Mouse (Mus musculus) neural tube, embryonic 12.5 days (tissue): ENCODE measurements around the gene Vmn1r14. TPM values are rescaled to one million over a fixed set of nuclear protein-coding genes. Genes with fewer than 3 reads are reported as not detected.
"Not testable (repeated sequence)": the region's sequence is repeated elsewhere in the genome, so short reads cannot be mapped to it uniquely, and the experiment has no call there.

Source experiments
- ATAC-seq: fragments of 200-750 bp; cut with Nextera tagmentation; 2 replicates; pipeline ENCODE4 v1.8.0; 2017; ENCODE audit warnings: low read depth, mild to moderate bottlenecking, moderate TSS enrichment, moderate library complexity; ENCODE audit not compliant: low FRiP score
- H3K27ac ChIP-seq: fragments of 300-500 bp; sonication (generic); 2 replicates; pipeline ENCODE4 v1.5.1; 2016
- H3K27me3 ChIP-seq: fragments of 300-500 bp; sonication (generic); replicated peaks from 2 replicates; pipeline ENCODE4 v1.6.1; 2016; ENCODE audit warnings: mild to moderate bottlenecking
- H3K36me3 ChIP-seq: fragments of 300-500 bp; sonication (generic); 2 replicates; pipeline ENCODE4 v1.6.1; 2016; ENCODE audit warnings: mild to moderate bottlenecking
- H3K4me1 ChIP-seq: fragments of 300-500 bp; sonication (generic); 2 replicates; pipeline ENCODE4 v1.6.1; 2016
- H3K4me2 ChIP-seq: fragments of 300-500 bp; sonication (generic); replicated peaks from 2 replicates; pipeline ENCODE4 v1.6.1; 2016; ENCODE audit warnings: mild to moderate bottlenecking
- H3K4me3 ChIP-seq: fragments of 300-500 bp; sonication (generic); 2 replicates; pipeline ENCODE4 v1.5.1; 2016
- H3K9ac ChIP-seq: fragments of 300-500 bp; sonication (generic); 2 replicates; pipeline ENCODE4 v1.6.1; 2016; ENCODE audit warnings: mild to moderate bottlenecking
- H3K9me3 ChIP-seq: fragments of 300-500 bp; sonication (generic); 2 replicates; pipeline ENCODE4 v1.6.1; 2016; ENCODE audit warnings: mild to moderate bottlenecking
- WGBS: fragments of 180-500 bp; shearing (Covaris S2); methylation state at CpG from one replicate; pipeline ENCODE4 v1.1.7; 2016; 5-methylcytosine and 5-hydroxymethylcytosine counted together
- polyA plus RNA-seq: library from polyadenylated mRNA; unstranded; fragments of >200 nt; fragmentation: Nextera tagmentation; extraction: Ambion mirVana; gene quantifications from 2 replicates; pipeline ENCODE4 v1.2.1, GENCODE M21; 2016

Vmn1r14 gene
- not detected in 2 replicates for polyA plus RNA-seq

DNA sequence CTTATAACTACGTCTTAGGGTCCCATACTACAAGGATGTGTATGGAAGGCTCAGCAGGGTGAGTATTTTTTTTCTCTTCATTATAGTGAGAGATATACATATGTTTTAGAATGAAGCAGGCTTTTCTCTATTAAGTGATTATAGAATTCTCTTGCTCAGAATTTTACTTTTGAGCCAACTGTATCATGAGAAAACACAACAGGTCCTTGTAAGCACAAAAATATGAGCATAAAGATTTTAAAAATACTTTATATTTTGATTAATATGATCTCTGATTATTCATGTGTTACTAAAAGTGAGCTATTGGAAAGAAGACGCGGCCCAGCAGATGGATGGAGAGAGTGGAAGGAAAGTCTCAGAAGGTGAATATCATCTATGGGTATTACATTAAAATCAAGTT is at the start of gene Vmn1r14:
Vmn1r14 (plus strand) TSS at position 301 of the 400 bp plus-strand sequence.
- no peak within 1 kb of the TSS for H3K9ac ChIP-seq
- H3K4me1 ChIP-seq, result no peaks in the 10 kb centered on the region
- no peak for ATAC-seq
- H3K27ac ChIP-seq, result no peak within 1 kb of the TSS
- H3K9me3 ChIP-seq, result no peaks in the 10 kb centered on the region
- H3K4me3 ChIP-seq, result no peak within 1 kb of the TSS
- H3K4me2 ChIP-seq, result no peak within 1 kb of the TSS
- H3K27me3 ChIP-seq, result no peaks in the 10 kb centered on the region
- H3K36me3 ChIP-seq, result no peaks in the 10 kb centered on the region
- 90% methylated on average over 3 of the region's 3 CpGs for WGBS

DNA sequence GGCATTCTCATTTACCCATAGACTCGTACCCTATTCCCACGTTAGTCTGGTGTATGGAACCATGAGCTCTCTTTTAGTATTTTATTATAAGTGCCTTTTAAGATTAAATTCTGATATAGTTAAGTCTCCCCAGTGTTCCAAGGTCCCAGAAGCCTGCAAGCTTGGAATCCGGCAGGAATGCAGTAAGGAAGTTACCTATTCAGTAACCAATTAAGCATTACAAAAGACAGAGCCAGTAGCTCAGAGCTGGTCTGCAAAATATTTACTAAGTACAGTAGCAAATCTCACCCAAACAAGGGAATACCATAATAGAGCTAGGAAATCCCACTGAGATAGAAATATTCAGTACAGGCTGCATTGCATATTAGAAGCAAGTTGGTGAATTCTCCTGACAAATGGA is 41.5 kb upstream of the Vmn1r14 start:
- not testable (repeated sequence) for H3K9me3 ChIP-seq, H3K27ac ChIP-seq, H3K4me1 ChIP-seq, H3K36me3 ChIP-seq, H3K4me2 ChIP-seq, ATAC-seq, H3K27me3 ChIP-seq, H3K9ac ChIP-seq, H3K4me3 ChIP-seq
- WGBS, result 55% methylated on average over 3 of the region's 3 CpGs

GRCm38 (mm10) chr6:57202990-57203389 is 28.5 kb upstream of the Vmn1r14 start, which contains the start of gene Vmn1r13:
Gene Vmn1r13, plus strand, starts transcription at chr6:57203290.
- not testable (repeated sequence) for H3K4me1 ChIP-seq, ATAC-seq
- 89% methylated on average over 1 of the region's 1 CpGs for WGBS

DNA sequence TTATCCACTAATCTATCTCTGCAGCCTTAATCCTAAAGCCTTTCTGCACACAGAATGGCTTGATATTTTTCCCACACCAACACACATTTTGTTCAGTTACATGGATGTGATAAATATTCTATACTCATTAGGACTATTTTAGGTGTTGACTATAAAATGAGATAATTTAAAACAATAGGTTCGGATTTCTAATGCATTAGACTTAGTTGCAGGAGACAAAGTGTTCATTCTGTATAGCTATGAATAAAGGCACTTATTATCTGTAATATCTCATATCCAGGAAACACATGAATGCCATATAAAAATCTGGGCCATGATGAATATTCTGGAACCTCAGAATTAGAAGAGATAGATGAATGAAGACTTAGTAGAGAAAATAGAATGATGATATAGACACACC is 26.2 kb downstream of the Vmn1r14 start, which contains the start of gene Vmn1r15:
Vmn1r15 (plus strand) TSS at position 301 of the 400 bp plus-strand sequence.
- H3K36me3 ChIP-seq, result no peaks in the 10 kb centered on the region
- ATAC-seq, result no peak
- no peaks in the 10 kb centered on the region for H3K4me1 ChIP-seq
- 91% methylated on average over 1 of the region's 1 CpGs for WGBS
- no peak within 1 kb of the TSS for H3K4me2 ChIP-seq
- no peak within 1 kb of the TSS for H3K4me3 ChIP-seq
- no peak within 1 kb of the TSS for H3K9ac ChIP-seq
- no peaks in the 10 kb centered on the region for H3K9me3 ChIP-seq
- no peak within 1 kb of the TSS for H3K27ac ChIP-seq
- no peaks in the 10 kb centered on the region for H3K27me3 ChIP-seq

More at GRCm38 (mm10) chr6:57202990-57203389, 28.5 kb upstream of the Vmn1r14 start, which contains the start of gene Vmn1r13:
- H3K4me2 ChIP-seq, H3K36me3 ChIP-seq, H3K27ac ChIP-seq, H3K9me3 ChIP-seq, H3K4me3 ChIP-seq, H3K27me3 ChIP-seq, H3K9ac ChIP-seq: not testable (repeated sequence)

- WGBS, result 93% methylated on average over 2 of the region's 2 CpGs
- Histone ChIP-seq H3K27me3 (no peaks in the 10 kb centered on the region), H3K4me1 (no peaks in the 10 kb centered on the region), H3K27ac (no peak overlapping the region), H3K9me3 (no peaks in the 10 kb centered on the region), H3K4me2 (no peak overlapping the region), H3K9ac (no peak overlapping the region), H3K36me3 (no peaks in the 10 kb centered on the region), H3K4me3 (no peak overlapping the region)
- no peak for ATAC-seq
Observed at GRCm38 (mm10) chr6:57260990-57261389, 29.5 kb downstream of the Vmn1r14 start.

DNA sequence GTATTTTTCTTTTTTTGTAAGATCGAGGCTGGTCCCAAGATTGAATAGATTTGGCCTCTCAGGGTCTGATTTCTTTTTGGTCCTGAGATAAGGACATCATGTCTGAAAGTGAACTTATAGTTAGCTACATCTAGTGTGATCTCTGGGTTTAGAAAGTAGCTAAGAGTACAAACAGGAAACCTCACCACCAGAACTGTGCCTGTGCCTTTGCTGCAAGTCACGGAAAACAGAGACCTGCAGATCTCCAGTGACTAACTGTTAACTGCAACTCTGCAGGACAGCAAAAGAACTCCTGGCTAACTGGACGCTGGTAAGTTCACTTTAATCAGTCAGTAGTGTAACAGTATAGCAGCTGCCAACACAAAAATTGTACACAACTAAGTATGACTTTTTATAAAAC is 40.4 kb downstream of the Vmn1r14 start:
- ATAC-seq, result no peak
- H3K27ac ChIP-seq, result no peak overlapping the region
- H3K9ac ChIP-seq, result no peak overlapping the region
- no peaks in the 10 kb centered on the region for H3K27me3 ChIP-seq
- WGBS, result 80% methylated on average over 3 of the region's 3 CpGs
- no peaks in the 10 kb centered on the region for H3K36me3 ChIP-seq
- no peak overlapping the region for H3K4me3 ChIP-seq
- no peaks in the 10 kb centered on the region for H3K9me3 ChIP-seq
- no peak overlapping the region for H3K4me2 ChIP-seq
- no peaks in the 10 kb centered on the region for H3K4me1 ChIP-seq

DNA sequence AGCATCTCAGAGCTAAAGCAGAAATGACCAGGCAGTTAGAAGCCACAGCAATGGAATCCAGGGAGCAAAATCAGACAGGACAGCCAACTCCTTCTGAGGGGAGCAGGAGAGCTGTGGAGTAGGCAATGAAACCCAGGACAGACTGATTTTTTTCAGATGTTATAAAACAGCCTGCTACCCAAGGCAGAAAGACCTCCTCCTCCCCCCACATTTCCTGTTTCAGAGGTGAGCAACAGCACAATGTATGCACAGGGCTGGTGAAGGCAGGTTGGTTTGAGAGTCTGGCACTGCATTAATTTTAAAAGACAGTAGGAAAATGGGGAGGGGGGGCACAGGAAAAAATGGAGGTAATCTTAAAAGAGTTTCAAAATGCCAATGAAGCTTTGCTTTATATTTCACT is 41.0 kb downstream of the Vmn1r14 start:
- Histone ChIP-seq H3K4me2 (no peak overlapping the region), H3K9me3 (no peaks in the 10 kb centered on the region), H3K36me3 (no peaks in the 10 kb centered on the region)

GRCm38 (mm10) chr6:57278952-57279351 is 47.5 kb downstream of the Vmn1r14 start:
- no peak overlapping the region for H3K4me2 ChIP-seq
- no peak overlapping the region for H3K9ac ChIP-seq
- H3K4me1 ChIP-seq, result no peaks in the 10 kb centered on the region
- no peaks in the 10 kb centered on the region for H3K27me3 ChIP-seq
- H3K9me3 ChIP-seq, result no peaks in the 10 kb centered on the region
- H3K27ac ChIP-seq, result no peak overlapping the region
- no peak overlapping the region for H3K4me3 ChIP-seq
- ATAC-seq, result no peak
- H3K36me3 ChIP-seq, result no peaks in the 10 kb centered on the region

More for the DNA sequence above, 41.0 kb downstream of the Vmn1r14 start:
- Histone ChIP-seq H3K4me1 (no peaks in the 10 kb centered on the region), H3K4me3 (no peak overlapping the region), H3K27me3 (no peaks in the 10 kb centered on the region), H3K9ac (no peak overlapping the region), H3K27ac (no peak overlapping the region)
- ATAC-seq, result no peak

Other genes with a start within 250 kb of the Vmn1r14 start
- not detected in 2 replicates for gene Vmn1r6, start 234.4 kb upstream of the Vmn1r14 start, polyA plus RNA-seq
- not detected in 2 replicates for gene Vmn1r7, start 206.4 kb upstream of the Vmn1r14 start, polyA plus RNA-seq
- gene Vmn1r8, start 199.4 kb upstream of the Vmn1r14 start, polyA plus RNA-seq, result not detected in 2 replicates
- gene Vmn1r9, start 164.9 kb upstream of the Vmn1r14 start, polyA plus RNA-seq, result not detected in 2 replicates
- gene Vmn1r10, start 122.2 kb upstream of the Vmn1r14 start, polyA plus RNA-seq, result not detected in 2 replicates
- not detected in 2 replicates for gene Vmn1r11, start 98.2 kb upstream of the Vmn1r14 start, polyA plus RNA-seq
- not detected in 2 replicates for gene Vmn1r12, start 74.8 kb upstream of the Vmn1r14 start, polyA plus RNA-seq
- not detected in 2 replicates for gene Vmn1r13, start 28.4 kb upstream of the Vmn1r14 start, polyA plus RNA-seq
- gene Vmn1r15, start 26.3 kb downstream of the Vmn1r14 start, polyA plus RNA-seq, result not detected in 2 replicates
- not detected in 2 replicates for gene Vmn1r16, start 97.8 kb downstream of the Vmn1r14 start, polyA plus RNA-seq
- not detected in 2 replicates for gene Vmn1r17, start 132.0 kb downstream of the Vmn1r14 start, polyA plus RNA-seq
- gene Vmn1r18, start 164.1 kb downstream of the Vmn1r14 start, polyA plus RNA-seq, result not detected in 2 replicates
- not detected in 2 replicates for gene Vmn1r19, start 172.1 kb downstream of the Vmn1r14 start, polyA plus RNA-seq
- gene Vmn1r20, start 197.2 kb downstream of the Vmn1r14 start, polyA plus RNA-seq, result not detected in 2 replicates